Mouse (Mus musculus) 416B (cell line): ENCODE results near the gene Pus7l.
A peak's percentile ranks its signal among the peaks of the same experiment; 100 is the strongest.

Source experiments
- DNase-seq: peaks from one replicate; pipeline ENCODE4 v3.0.0; 2011; ENCODE audit warnings: low read depth

The Pus7l gene

DNA sequence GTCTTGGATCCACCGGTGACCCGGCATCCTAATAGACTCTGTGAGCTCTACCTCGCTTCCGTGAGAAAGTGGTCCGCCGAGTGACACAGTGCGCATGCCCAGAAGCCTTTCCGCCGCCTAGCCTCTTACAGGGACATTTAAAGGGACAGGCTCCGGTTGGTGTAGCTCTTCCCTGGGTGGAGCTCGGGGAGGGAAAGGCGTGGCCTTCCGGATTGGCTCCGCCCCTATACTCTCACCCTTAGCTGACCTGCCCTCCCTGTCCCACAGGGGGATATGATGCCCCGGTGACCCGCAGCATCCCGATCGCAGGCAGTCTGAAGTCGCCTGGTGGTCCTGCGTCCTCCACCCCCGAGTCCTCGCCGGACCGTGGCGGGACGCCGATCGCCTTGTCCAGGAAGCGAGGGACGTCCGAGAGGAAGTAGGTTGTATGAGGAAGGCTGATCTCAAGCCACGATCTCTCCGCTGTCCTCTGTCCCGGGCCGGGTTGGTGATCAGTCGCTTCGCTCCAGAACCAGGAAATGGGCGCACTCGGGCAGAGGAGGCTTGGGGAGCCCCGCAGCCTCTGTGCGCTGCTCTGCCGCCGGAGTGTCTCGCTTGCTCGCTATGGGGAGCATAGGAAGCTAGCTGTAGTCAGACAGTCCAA lies at the start of gene Pus7l, which contains the start of gene Irak4:
TSS of gene Pus7l (minus strand) at position 139 of the 643 bp plus-strand sequence.
TSS of gene Irak4 (plus strand) at position 235 of the 643 bp plus-strand sequence.
- peak; percentile 98 for DNase-seq

DNA sequence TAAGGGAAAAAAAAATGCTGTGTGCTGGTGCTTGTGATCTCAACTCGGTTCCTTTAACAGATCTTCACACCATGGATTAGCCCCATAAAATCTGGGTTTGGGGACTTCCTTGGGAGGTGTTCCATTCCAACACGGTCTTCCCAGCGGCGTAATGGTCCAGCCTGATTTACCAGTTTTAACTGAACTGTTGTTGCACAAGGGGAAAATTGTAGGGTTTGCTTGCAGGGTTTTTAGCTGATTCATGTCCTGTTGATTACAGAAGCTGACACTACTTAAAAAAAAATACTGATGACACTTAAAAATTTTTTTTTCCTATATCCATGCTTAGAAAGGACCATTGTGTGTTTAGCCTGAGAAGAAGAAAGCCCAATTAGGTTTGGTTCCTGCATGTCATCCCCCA lies 48.0 kb upstream of the Pus7l start:
- peak; percentile 78 for DNase-seq

DNA sequence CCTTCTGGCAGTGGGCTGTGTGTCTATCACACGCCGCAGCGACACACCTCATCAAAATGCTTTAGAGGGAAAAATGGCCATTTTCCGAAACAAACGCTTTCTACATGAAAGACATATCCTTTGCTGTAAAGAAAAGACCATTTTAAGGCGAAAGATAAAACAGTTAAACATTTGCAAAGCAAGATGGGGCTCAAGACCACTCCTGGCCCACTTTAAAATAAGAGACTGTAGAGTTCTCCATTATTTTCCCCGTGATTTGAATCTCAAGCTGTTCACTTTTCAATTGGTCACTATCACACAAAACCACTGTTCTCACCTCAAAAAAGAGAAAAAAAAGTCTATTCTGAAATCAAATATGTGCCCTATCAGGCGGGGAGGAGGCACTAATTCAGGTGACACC lies 46.7 kb upstream of the Pus7l start:
- no peak for DNase-seq

DNA sequence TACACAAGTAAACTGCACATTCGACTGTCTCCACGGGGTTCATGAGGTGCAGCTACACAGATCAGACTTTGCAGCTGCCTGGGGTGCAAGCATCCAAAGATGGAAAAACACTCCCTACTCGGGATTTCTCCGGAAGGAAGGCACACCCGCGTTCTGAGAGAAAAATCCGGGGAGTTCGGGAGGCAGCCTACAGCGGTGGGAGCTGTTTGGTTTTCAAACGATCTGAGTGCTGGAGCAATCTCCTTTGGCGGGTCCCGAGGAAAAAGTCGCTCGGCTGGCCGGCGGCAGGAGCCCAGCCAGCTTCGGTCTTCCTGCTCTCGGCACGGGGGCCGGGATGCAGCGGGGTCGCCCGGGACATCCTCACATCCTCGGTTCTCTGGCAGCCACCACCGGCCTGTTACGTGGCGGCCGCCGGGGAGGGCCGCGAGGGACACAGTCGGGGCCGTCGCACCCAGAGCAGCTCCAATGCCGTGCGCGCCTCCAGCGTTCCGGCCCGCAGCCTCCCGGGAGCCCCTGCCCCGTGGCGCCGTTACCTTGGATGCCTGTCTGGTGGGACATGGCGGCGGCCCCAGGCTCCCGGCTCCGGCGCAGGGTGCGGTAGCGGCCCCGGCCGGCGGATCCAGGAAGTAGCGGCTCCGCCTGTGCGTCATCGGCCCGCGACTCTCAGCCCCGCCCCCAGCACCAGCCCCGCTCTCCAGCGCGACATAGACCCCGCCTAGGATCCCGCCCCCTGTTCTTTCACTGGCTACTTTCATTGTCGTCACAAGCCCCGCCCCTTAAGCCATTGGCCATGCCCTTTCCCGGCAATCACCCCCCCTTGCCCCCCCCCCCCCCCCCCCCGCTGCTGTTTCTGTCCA lies 46.1 kb upstream of the Pus7l start, which contains the start of gene Twf1:
TSS of gene Twf1 (minus strand) at position 671 of the 857 bp plus-strand sequence.
- peak; percentile 97 for DNase-seq

DNA sequence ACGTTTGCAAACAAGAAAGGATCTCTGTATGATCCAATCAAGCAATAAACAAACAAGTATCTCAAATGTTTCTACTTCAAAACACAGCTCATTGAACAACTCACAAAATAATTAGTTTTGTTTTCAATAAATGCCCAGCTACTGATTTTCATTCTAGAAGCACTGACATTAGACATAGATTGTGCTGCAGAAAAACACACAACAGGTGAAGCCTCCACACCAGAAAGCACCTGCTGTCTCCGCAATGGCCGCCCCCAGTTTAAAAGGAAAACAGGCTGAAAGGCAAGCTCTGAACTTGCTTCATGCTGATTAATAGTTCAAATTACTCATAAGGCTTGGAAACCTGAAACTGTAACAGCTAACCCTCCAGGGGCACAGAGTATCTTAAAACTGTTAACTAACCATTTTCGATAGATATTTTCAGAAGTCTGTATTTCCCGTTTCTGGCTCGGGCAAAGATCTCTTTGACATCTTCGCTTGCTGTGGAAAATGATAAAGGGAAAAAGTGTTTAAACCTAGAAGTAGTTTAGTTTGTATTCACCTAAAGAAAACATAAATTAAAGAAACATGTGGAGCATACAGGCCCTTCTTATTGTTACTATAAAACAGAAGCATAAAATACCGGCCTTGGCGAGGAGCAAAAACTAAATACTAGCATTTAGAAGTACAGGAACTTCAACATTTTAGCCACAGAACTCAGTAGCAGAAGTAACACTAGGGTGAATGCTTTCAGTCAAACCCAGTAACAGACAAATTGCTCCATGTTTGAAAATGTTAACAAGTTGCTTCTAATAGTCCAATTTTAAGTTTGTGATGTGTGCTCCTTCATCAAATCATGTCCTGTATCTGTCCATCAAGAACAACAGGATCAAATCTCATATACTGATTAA lies 44.7 kb upstream of the Pus7l start:
- peak; percentile 11 for DNase-seq

DNA sequence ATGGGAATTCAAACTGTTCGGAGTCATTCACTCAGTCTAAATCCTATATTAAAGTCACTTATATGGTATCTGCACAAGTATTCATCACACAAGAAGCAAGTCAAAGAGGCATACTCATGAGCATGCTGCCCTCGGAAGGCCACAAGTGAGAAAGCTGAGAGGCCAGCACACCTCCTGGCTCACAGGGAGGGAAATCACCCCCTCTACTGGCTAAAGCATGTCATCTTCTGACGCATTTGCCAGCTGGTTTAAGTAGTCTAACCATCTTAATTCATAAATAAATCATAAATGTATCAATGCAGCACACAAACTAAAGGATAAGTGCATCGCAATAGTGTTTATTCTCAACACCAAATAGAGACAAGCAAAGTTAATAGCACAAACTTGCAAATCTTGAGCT lies 41.4 kb upstream of the Pus7l start:
- peak; percentile 60 for DNase-seq

DNA sequence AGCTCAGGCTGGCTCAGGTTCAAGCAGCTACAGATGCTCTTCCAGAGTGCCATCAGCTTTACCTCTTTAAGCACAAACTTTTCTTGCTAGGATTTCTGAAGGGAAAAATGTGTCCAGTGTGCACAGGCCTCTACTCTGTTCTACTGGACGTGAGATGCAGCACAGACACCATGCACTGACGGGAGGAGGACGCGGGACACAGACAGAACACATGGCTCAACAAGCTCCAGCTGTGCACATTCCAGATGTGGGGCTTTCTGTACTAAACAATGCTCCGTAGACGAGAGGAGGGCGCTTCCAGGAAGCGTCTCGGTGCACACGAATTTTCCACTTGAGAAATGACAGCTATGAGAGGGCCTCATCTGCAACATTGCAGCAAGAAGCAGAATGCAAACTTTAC lies 39.8 kb upstream of the Pus7l start:
- DNase-seq, result no peak

DNA sequence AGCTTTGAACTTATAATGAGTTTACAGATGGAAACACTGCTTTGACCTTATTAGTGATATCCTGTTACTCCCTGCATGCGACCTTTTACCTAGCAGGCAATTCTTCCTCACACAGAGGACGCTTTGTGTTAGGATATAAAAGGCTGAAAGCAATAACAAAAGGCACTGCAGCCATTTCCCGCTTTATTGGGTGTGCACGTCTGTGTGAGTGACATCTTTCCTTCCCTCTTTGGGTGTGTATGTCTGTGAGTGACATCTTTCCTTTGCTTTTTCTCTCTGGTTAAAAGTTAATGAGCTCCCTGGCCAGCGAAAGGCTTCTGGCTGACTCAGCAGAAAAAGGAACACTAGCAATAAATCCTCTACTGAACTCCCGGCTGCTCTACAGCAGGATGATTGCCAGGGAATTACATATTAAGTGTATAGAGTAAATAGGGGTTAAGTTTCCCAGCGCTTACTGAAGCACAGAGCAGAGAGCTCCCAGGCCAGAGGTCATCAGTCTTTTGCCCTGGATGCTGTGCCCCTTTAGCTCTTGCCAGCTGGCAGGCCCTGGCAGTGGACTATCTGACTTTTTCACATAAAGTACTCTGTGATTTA lies 38.8 kb upstream of the Pus7l start:
- no peak for DNase-seq

DNA sequence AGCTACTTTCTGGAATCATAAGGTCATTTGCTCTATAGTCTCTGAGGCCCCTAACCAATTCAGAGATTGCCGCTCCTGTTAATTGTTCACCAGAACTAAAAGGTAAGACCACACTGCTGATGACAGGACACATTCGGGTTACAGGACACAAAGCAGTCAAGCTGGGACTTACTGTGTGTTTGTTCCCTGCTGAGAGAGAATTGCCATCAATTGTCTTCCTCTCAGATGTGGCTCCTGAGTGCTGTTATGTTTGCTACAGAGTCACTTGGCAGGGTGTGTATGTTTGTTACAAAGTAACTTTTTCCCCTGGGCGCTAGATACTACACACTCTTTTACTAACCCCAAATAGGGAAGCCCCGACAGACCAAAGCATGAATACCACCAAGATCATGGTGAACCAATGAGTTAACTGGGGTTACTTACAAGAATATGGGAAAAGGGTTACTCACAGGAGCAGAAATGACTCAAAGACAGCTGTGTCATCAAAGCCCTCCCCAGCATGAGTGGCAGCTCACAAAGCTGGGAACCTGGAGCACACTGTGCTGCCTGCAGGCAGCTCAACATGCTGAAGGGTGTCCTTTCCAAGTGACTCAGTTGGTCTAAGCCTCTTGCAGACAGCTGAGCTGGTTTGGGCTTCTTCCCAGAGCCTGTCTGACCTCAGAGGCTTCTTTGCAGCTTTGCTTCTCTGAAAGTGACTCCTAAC lies 31.4 kb upstream of the Pus7l start:
- DNase-seq, result peak; percentile 58

DNA sequence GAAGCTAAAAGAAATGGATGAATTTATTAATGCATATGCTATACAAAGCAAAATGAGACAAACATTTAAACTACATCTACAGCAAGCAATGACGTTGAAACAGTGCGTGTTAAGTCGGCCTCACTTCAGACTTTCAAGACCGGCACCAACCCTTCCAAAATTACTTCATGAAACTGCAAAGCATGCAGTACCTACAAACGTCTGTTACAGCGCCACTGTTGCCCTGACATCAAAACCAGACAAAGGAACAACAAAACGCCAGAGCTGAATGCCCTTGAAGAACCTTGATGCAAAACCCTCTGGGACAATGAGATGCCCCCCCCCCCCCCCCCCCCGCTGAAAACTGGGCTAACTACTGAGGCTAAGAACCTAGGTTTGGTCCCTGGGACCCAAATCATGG lies 29.4 kb upstream of the Pus7l start:
- DNase-seq, result no peak

DNA sequence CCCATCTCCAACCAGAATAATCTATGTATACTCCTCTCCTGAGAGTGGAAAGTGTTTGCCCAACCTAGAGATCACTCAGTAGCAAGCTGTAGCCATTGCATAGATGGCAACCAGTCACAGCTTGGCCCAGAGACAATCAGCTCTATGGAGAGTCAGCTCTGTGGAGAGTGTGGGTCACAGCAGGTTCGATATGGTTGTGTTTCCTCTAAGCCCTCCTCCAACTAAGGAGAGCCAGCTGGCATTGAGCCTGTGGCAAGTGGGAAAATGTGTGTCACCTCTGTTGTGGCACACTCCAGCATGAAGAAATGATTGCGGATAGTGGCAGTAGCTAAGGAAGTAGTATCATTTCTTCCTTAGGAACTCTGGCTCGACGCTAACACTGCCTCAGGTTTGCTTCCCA lies 28.2 kb upstream of the Pus7l start:
- no peak for DNase-seq

DNA sequence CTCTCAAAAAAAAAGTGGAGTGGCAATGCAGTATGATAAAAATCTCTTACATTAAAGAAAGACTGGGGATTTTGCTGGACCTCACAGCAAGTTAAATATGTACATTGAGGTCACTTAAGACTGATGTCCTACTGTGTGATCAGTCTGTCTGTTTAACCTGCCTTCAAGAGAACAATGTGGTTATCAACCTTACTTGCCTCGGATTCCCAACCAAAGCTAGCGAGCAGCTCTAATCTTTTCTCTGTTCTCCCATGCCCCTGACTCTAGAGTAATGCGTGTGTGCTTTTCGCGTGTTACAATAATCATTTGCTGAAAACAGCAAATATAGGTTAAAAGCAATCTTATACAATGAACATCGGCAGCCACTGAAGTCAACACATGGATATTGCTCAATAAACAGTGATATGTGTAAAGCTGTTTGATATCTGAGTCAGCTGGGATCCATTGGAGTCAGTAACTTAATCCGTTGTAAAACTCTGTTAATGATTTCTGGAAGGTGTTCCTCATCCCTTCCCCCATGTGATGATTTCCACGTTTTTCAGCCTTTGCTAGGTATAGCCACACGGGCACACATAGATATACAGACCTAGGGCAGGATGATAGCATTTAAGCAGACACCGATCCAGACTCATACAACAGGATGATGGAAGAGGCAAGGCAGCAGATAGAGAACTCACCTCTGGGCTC lies 25.3 kb upstream of the Pus7l start:
- no peak for DNase-seq

DNA sequence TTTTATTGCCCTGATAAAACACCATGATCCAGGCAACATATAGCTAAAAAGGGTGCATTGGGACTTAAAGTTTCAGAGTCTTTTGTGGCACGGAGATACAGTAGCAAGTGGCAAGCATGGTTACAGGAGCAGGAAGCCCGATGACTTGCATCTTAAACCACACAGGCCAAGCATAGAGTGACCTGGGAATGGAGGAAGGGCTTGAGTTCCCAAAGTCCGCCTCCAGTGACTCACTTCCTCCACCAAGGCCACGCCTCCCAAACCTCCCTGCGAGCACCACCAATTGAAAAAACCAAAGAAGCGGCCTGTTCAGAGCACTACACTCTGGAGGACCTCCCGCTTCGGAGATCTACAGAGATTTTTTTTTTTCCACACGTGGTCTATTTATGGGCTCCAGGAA lies 22.5 kb upstream of the Pus7l start:
- peak; percentile 99 for DNase-seq

DNA sequence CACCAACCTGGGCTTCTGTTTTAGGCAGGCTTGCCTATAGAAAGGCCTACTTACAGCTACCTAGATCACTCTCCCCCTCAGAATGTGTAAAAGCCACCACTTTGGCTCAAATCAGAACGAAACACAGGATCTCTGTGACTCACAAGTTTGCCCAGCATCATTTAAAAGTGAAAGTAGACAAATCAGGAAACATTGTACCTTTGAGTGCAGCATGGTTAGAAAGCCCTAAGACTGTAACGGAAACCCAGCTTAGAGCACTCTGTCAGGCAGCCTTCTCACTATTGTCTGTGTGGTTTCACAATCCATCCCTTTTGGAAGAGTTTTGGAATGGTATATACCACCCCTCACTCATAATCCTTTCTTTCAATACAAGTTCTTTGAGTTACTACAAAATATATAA lies 21.6 kb upstream of the Pus7l start:
- peak; percentile 69 for DNase-seq

DNA sequence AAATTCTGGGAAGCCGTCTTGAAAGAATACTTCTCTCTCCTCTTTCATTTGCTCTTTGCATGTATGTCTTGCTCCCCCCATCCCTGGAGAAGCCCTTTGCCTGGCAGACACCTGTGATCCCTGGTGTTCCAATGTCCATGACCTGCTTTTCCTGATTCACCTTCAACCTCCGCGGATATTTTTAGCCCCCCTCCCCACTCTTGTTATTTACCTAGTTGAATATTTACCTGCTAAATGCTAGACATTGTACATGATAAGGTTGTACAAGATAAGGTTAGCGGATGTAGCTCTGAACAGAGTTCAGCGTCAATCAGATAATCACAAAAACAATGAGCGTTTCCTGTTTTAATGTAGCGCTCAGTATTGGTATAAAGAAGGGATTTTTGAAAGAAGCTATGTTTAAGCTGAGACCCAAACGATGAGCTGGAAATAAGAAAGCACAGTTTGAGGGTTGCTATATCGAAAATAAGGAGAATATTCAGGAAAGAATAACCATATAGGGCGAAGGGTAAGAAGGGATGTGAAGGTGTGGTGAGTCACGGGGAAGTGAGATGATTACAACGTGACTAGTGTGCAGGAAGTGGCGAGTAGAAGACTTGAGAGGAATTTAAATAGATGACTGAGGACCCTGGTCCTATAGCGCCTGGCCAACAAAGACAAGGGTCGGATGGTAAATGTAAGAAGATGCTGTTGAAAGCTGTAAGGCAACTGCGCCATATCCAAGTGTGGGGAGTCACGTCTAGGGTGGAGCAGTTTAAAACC lies 15.7 kb upstream of the Pus7l start:
- peak; percentile 49 for DNase-seq

DNA sequence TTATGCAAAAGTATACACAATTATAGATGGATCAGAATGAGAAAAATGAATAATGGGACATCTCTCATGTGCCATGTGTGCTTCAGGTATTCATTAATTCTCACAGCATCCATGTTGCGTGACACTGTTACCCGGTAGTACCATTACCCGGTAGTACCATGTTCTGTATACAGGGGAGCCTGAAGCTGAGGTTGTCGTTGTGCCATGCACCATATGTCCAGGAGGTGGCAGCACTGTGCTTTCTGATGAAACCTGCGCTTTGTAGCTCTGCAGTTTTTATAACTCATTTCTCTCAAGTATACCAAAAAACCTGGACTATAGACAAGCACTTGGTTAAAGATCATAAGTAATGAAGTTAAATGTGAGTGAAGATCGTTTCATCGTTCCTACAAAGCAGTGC lies 14.1 kb upstream of the Pus7l start:
- DNase-seq, result peak; percentile 88

DNA sequence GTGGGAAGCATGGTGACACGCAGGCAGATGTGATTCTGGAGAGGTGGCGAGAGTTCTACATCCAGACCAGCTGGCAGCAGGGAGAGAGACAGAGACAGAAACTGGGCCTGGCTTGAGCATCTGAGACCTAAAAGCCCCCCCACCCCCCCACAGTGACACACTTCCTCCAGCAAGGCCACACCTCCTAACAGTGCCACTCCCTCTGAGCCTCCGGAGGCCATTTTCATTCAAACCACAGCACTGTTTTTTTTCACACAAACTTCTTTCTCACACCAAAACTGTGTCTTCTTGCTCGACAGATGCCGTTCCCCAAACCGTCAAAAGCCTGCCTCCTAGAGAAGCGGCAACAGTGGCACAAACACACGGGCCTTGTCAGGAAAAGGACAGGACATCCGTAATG lies 10.2 kb upstream of the Pus7l start:
- DNase-seq, result no peak

DNA sequence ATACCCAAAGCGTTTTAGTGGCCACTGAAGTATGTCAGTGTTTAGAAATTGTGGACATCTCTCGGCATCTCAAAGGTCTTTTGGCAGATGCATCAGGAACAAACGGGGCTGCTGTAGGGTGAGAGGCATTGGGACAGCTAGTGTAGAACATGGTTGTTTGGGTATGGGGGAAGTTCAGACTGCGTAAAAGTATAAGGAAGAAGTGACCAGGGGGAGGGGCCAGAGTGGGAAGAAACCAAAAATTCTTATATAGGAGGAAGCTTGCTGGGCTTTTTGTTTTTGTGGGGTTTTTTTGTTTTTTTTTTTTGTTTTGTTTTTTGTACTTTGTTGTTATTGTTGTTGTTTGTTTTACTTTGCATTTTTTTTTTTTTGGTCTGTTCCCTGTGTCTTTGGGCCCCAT lies 1.5 kb upstream of the Pus7l start:
- DNase-seq, result peak; percentile 25

DNA sequence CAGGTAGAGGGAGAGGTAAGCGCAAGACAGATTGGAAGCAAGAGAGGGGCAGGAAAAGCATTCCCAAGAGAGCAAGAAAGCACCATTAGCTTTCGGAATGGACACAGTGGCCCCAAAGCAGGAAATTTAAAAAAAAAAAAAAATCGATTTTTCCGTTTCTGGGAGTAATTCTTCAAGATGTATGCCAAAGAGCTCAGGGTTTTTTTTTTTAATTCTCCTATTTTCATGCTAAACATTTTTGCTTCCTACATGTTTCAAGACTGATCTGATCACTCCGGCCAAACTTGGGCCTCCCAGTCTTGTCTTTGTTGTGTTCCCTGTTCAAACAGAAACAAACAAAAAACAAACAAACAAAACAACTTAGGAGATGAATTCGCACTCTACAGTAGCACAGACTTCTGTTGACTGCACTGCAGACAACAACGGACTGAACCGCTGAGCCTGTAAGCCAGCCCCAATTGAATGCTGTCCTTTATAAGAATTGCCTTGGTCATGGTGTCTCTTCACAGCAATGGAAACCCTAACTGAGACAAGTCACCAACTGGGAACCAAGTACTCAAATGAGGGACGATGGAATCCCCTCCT lies 797 bp upstream of the Pus7l start:
- DNase-seq, result peak; percentile 24
